Mouse (Mus musculus) kidney, adult 2 months (tissue): ENCODE data around the gene Krtap13.
"Not testable (repeated sequence)": the region's sequence is repeated elsewhere in the genome, so short reads cannot be mapped to it uniquely, and the experiment has no call there.

Experiments
- CTCF ChIP-seq: fragments of 200-500 bp; conservative IDR thresholded peaks from 2 replicates; pipeline ENCODE4 v1.5.1; 2011; ENCODE audit warnings: low read depth, mild to moderate bottlenecking, control low read depth, low read length, moderate library complexity, mixed read lengths; ENCODE audit not compliant: insufficient read depth, insufficient read length
- POLR2A ChIP-seq: fragments of 200-500 bp; IDR thresholded peaks from one replicate; pipeline ENCODE4 v1.6.1; 2011; ENCODE audit warnings: low read depth, low read length, control low read depth

DNA sequence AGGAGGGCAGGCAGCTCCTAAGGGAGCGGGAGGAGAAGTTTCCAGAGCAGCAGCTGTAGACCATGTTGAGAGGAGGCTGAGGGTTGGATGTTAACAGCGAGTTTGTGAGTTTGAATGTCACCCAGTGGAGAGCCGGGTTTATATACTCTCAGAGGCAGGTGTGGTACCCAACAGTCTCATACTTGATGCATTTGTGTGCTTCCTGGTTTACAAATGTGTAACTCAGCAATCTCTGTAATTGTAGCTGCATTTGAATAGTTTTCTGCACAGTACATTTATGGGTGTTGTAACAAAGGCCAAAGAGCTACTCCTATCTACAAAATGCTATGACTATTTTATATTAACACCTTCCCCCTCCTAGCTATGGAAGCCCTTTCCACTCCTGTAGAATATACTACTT, at the start of gene Krtap13:
- TF ChIP-seq POLR2A, CTCF: not testable (repeated sequence)
